Comparison of ENCODE assay signal across 14 mouse cellular contexts in the genomic region with DNA sequence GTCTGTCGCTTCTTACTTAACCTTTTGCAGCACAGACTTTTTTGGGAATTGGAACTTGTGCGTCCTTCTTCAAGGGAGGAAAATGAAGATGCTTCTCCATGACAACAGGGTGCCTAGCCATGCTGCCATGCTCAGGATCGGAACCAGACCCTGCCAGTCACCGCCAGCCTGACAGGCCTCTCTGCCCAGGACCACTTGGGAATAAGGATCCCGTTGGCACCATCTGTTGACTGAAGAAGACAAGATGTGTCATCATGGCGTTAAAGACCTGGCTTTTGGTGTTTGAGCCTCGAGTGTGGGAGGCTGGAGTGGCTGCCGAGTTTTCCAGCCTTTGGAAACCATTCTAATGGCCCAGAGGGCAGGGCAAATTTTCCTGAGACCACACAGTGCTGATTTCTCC.
"Had no signal": no experiment of that assay in that cellular context is flagged by ENCODE, and none has a peak within 500 bp of the region (broad histone marks: within the 10 kb centered on the region; RNA-seq: fewer than 3 reads in every experiment).

No protein-coding gene starts in this region.

- H3K27ac ChIP-seq: hindbrain, embryonic 13.5 days; hindbrain, embryonic 15.5 days; hindbrain, postnatal 0 days; layer of hippocampus, adult 2 months; left cerebral cortex, adult 2 months; limb, embryonic 10.5 days; limb, embryonic 12.5 days; liver, embryonic 13.5 days; liver, embryonic 15.5 days had no signal

- DNase-seq: liver; liver, embryonic 13.5 days had no signal

- H3K9ac ChIP-seq: hindbrain, embryonic 13.5 days; hindbrain, embryonic 15.5 days; limb, embryonic 12.5 days; liver, embryonic 13.5 days; liver, embryonic 15.5 days had no signal

- H3K9me3 ChIP-seq: heart, embryonic 10.5 days; hindbrain, embryonic 10.5 days; hindbrain, embryonic 13.5 days; hindbrain, embryonic 15.5 days; limb, embryonic 10.5 days; limb, embryonic 12.5 days; liver, embryonic 13.5 days; liver, embryonic 15.5 days had no signal

- H3K4me1 ChIP-seq: hindbrain, embryonic 13.5 days; hindbrain, embryonic 15.5 days had no signal

- ATAC-seq: hindbrain, postnatal 0 days; intestine, embryonic 16.5 days had no signal

- H3K4me3 ChIP-seq: heart, embryonic 10.5 days; hindbrain, embryonic 10.5 days; hindbrain, embryonic 13.5 days; hindbrain, embryonic 15.5 days; layer of hippocampus, adult 2 months; left cerebral cortex, adult 2 months; limb, embryonic 10.5 days; limb, embryonic 12.5 days; liver, embryonic 13.5 days; liver, embryonic 15.5 days had no signal

- H3K4me2 ChIP-seq: hindbrain, embryonic 13.5 days; hindbrain, embryonic 15.5 days; limb, embryonic 12.5 days; liver, embryonic 11.5 days; liver, embryonic 13.5 days; liver, embryonic 15.5 days had no signal

- H3K36me3 ChIP-seq: heart, embryonic 10.5 days; hindbrain, embryonic 10.5 days; hindbrain, embryonic 13.5 days; hindbrain, embryonic 15.5 days; limb, embryonic 10.5 days; limb, embryonic 12.5 days; liver, embryonic 13.5 days; liver, embryonic 15.5 days had no signal

- H3K27me3 ChIP-seq: hindbrain, embryonic 15.5 days; limb, embryonic 12.5 days; liver, embryonic 15.5 days had no signal
